Mouse (Mus musculus) olfactory bulb, adult 2 months (tissue): ENCODE measurements around the gene Furin.

Source experiments
- CTCF ChIP-seq: fragments of 200-500 bp; IDR thresholded peaks from 2 replicates; pipeline ENCODE4 v1.5.1; 2012; ENCODE audit warnings: low read depth, mild to moderate bottlenecking, low read length, moderate library complexity; ENCODE audit not compliant: insufficient read depth
- POLR2A ChIP-seq: fragments of 200-500 bp; IDR thresholded peaks from 2 replicates; pipeline ENCODE4 v1.6.1; 2012; ENCODE audit warnings: mild to moderate bottlenecking, low read depth, low read length, moderate library complexity; ENCODE audit not compliant: insufficient read depth

DNA sequence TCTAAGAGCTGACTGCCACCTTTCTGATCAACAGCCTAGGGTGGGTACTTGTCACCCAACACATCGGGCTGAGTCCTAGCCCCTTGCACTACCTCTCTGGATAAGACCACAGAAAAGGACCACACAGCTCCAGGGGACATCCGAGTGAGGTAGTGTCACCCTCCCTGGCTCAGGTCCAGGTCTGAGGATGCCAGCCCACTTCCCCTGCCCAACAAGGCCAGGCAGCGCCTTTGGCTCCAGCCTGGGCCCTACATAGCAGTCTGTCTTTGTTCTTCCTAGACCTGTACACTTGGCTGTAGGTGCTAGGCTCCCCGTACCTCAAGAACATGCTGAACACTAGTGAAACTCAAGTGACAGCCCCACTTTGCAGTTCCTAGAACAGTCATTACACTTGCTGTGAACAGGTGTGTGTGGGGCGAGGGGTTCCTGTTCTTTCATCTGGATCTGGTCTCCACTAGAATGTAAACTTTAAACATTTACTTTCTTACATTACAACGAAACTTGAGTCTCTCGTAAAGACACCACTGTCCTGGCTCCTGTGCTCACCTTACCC is 9.1 kb upstream of the Furin start:
- TF ChIP-seq CTCF, result no peak
- TF ChIP-seq POLR2A, result no peak
